Mouse (Mus musculus) cerebellum, postnatal 25 days (tissue): Measurements from ENCODE around the gene Nr2c2ap.
A peak's percentile ranks its signal among the peaks of the same experiment; 100 is the strongest.

Source experiments
- DNase-seq, 2 experiments: peaks; one replicate each; pipeline ENCODE4 v3.0.0; 2021; ENCODE audit warnings: mixed read lengths in 2 of 2

Gene Nr2c2ap

DNA sequence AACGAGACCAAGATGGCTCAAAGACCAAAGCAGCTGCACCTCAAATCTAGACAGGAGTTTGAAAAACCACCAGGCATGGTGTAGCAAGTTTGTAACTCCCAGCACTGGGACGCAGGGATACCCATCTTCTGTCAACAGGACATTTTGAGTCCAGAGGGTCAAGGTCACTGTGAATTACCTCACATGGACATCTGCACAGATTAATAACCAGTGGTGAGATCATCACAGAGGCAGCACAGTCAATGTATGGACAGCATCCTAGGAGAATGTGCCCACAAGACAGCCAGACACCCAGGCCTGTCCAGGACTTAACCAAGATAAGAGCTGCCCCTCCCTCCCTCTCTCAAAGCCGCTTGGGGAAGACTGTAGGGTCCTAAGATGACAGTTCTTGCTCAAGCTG lies 39.0 kb downstream of the Nr2c2ap start:
- DNase-seq = no peak

DNA sequence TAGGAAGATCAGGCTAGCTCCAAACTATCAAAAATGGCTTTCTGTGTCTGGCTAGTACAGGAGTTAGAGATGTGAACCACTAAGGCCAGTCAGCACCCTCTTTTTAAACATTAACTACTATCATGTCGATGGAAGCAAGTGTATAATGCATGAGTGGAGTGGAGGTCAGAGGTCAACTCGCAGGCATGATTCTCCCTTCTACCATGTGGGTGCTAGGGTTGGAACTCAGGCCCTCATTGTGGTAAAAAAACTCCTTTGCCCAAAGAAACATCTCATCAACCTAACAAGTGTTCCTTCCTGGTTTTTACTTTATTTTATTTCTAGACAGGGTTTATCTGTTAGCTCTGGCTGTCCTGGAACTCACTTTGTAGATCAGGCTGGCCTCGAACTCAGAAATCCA lies 39.6 kb downstream of the Nr2c2ap start:
- no peak for DNase-seq

DNA sequence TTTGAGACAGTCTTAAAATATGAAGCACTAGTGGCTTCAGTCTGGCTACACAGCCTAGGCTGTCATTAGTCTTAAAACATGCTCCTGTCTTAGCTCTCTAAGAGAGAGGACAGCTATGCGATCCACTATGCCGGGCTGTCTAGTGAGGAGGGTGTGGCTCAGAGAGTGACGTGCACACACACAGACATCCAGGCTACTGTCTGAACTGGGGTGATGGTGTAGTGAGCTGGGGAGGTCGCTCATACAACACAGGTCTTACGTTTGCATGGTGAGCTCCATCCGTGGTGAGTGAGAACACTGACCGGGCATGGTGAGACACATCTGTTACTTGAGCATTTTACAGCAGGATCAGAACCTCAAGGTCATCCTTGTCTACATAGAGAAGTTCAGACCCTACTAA lies 40.1 kb downstream of the Nr2c2ap start:
- DNase-seq = no peak

DNA sequence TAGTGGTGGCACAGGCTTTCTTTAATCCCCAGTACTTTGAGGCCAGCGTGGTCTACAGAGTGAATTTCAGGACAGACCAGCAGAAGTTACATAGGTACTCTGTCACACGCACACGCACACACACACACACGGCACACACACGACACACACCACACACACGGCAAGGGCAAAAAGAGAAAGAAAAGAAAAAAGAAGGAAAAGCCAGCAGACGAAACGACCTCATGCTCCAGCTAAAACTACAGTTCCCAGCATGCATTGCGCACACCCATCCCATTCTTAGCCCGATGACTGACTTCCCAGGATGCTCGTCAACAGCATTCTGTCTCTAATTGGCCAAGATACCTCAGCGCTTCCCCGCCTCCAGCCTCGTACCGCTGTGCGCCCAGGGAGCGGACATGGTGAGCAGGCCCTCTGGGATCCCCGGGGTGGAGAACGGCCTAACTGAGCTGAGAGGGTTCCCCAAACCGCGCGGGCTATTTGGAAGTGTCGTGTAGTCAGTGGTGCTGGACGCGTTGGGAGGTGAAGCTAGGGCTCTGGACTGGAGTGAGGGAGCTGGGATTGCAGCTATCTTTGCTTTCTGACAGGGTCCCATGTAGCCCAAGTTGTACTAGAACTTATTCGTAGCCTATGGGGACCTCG lies 41.0 kb downstream of the Nr2c2ap start, which contains the start of gene Tmem161a:
Tmem161a (plus strand) TSS at position 314 of the 639 bp plus-strand sequence.
- peak; percentile 88 to 92 for DNase-seq

DNA sequence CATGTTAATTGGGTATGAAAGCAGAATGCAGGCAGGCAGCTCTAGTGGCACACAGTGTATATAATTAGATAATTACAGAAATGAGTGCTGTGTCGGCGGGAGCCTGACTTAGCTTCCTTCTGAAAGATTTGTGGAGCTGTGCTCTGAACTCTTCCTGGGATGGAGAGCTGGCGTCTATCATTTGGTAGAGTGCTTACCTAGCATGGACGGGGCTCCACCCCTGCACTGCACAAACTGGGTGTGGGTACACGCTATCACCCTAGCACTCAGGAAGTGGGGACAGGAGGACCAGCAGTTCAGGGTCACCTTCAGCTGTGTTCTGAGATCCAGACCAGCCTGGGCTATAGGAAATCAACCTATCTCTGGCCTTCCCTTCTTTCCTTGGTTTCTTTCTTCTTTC lies 42.2 kb downstream of the Nr2c2ap start:
- DNase-seq = no peak

DNA sequence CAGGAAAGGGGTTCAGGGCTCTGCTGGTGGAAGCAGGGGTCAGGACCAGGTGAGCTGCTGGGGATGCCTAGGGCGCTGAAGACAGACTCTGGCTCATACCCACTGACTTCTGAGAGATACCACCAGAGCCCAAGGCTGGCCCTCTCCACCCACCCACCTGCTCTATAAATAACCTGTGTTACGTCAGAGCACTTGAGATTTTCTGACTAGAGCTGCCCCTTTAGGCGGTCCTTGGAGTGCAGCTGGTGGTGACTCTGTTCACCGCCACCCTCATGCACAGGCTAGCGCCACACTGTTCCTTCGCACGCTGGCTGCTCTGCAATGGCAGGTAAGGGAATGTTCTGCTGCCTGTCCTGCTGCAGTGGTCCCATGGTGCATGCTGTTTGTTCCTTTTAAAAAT lies 42.9 kb downstream of the Nr2c2ap start:
- DNase-seq = no peak

DNA sequence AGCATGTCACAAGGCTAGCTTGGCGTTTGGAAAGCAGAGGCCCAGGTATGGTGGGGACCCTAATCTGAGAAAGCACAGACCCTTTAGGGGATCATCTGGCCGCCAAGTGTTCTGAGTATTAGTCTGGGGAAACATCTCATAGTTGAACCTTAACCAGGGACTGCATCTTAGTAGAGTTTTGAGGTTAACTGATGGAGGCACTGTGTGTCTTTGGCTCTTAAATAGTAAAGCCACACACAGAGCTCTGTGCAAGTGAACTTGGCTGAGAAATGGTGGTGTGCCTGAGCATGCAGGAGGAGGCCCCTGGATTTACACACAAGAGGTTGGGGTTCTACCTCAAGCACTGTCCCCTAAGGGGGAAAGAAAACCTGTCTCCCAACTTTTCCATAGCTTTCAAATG lies 47.1 kb downstream of the Nr2c2ap start:
- DNase-seq = no peak

DNA sequence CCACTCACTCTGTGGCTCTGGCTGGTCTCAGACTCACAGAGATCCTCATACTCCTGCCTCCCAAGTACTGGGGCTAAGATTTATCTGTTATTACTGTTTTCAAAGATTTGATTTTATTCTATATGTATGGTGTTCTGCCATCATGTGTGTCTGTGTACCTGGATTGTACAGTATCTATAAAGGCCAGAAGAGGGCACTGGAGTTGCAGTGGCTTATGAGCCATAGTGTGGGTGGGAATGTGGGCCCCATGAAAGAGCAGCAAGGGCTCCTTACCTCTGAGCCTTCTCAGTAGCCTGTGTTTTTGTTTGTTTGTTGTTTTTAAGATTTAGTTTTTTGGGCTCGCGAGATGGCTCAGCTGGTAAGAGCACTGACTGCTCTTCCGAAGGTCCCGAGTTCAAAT lies 47.9 kb downstream of the Nr2c2ap start:
- DNase-seq = no peak

DNA sequence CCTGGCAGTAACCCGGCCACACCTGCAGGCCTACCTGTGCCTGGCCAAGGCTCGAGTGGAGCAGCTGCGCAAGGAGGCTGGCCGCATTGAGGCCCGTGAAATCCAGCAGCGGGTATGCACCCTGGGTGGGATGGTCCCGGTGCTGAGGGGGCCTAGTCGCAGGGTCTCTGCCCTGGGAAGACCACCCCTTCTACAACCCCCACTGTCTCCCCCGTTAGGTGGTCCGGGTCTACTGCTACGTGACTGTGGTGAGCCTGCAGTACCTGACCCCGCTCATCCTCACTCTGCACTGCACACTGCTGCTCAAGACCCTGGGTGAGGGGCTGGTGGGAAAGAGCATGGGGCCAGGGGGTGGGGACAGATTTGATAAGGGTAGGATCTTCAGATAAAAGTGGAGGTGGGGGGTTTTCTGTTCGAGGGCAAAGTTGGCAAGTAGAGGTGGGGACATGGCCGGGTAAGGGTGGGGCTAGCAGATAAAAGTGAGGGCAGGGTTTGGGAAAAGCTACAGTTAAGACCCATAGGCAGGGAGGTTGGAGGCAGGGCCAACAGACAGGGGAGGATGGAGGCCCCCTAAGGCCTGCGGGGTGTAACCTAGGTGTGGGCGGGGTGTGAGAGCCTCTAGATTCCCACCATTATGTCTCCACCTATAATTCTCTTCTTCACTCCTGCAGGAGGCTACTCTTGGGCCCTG lies 50.2 kb downstream of the Nr2c2ap start:
- DNase-seq = no peak

DNA sequence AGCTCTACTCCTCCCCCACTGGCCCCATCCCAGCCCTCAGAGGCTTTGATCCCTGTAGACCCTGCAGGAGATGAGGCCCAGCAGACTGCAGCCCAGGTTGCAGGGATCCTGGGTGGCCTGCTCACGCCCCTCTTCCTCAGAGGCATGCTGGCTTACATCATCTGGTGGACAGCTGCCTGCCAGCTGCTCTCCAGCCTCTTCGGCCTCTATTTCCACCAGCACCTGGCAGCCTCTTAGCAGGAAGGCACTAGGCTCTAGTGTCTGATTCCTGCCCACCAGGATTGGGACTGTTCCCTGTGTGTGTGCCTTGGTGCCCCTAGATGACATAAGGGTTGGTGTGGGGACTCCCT lies 50.7 kb downstream of the Nr2c2ap start:
- DNase-seq = no peak

DNA sequence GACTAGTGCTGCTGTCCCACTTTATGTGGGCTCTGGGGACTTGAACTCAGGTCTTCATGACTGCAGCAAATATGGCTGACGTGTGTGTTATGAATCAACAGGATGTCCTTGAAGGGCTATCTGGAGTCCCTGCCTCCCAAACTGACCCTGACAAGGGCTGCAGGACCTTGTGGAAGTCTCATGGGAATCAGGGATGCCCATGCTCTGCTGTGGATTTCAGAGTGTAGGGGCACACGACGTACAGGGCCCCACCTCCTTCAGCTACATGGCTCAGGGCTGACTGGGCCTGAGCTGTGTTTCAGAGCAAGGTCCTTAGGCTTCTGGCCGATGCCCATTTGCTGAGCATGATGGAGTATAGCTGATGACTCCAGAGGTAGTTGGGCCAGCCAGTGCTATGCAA lies 52.1 kb downstream of the Nr2c2ap start:
- no peak for DNase-seq
